Mouse (Mus musculus): ENCODE results near the gene Olfr1391. TPM values are rescaled to one million over a fixed set of nuclear protein-coding genes. Genes with fewer than 3 reads are reported as not detected.

Gene Olfr1391
- polyA plus RNA-seq, 1 experiment from 2014 or later, result not detected

DNA sequence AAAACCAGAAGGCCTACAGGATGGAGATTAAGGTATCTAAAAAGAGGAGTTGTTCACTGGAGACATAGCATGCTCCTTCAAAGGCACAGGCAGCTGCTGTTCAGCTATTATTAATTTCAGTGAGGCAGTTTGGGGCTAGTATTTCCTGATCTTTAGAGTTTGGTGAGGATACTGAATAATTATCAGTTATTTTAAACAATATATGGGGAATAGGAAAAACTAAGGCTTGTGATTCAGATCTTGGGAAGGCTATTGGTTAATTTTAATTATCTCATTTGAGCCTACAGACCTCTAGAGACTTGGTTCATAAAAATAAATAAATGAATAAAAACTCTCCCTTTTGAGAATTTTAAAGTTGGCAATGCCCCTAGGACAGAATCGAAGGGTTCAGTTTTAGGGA, 12.3 kb downstream of the Olfr1391 start, which contains the start of gene Olfr1390:
Gene Olfr1390, plus strand, starts transcription at position 301 of the 400 bp plus-strand sequence.
- Histone ChIP-seq H3K27ac (ENCODE audit: low read length) (no peak within 1 kb of the TSS), H3K9ac (ENCODE audit: low read depth, low read length) (no peak within 1 kb of the TSS), H3K4me1 (ENCODE audit: control insufficient read depth, insufficient read depth, low read length) (no peaks in the 10 kb centered on the region), H3K36me3 (ENCODE audit: control insufficient read depth, insufficient read depth, low read length) (no peaks in the 10 kb centered on the region), H3K4me3 (ENCODE audit: low read length) (no peak within 1 kb of the TSS), H3K27me3 (replicated peaks; ENCODE audit: control insufficient read depth, insufficient read depth, low read length) (no peaks in the 10 kb centered on the region), H3K9me3 (ENCODE audit: control insufficient read depth, low read length) (no peaks in the 10 kb centered on the region), H3K4me2 (ENCODE audit: low read depth, low read length) (no peak within 1 kb of the TSS)
- no peak for ATAC-seq
- WGBS, result 77% methylated on average over 1 of the region's 1 CpGs

GRCm38 (mm10) chr11:49337150-49337832, 14.7 kb downstream of the Olfr1391 start:
- H3K27me3 ChIP-seq (replicated peaks; ENCODE audit: control insufficient read depth, insufficient read depth, low read length), result no peaks in the 10 kb centered on the region
- H3K4me1 ChIP-seq (ENCODE audit: control insufficient read depth, insufficient read depth, low read length), result no peaks in the 10 kb centered on the region
- H3K4me3 ChIP-seq (ENCODE audit: low read length), result no peak overlapping the region
- no peak overlapping the region for H3K4me2 ChIP-seq (ENCODE audit: low read depth, low read length)
- WGBS, result 71% methylated on average over 4 of the region's 4 CpGs
- no peak overlapping the region for H3K9ac ChIP-seq (ENCODE audit: low read depth, low read length)
- no peaks in the 10 kb centered on the region for H3K36me3 ChIP-seq (ENCODE audit: control insufficient read depth, insufficient read depth, low read length)
- H3K27ac ChIP-seq (ENCODE audit: low read length), result no peak overlapping the region
- ATAC-seq, result no peak
- H3K9me3 ChIP-seq (ENCODE audit: control insufficient read depth, low read length), result no peaks in the 10 kb centered on the region

Other genes starting within 250 kb of the Olfr1391 start
- 3.2 and 3.6 TPM in 2 replicates for gene Ifi47, start 246.2 kb upstream of the Olfr1391 start, polyA plus RNA-seq (2015; fragmentation: Nextera tagmentation; extraction: Ambion mirVana)
- gene Olfr1396, start 207.9 kb upstream of the Olfr1391 start, polyA plus RNA-seq (2015; fragmentation: Nextera tagmentation; extraction: Ambion mirVana), result not detected in 2 replicates
- not detected in 2 replicates for gene Olfr1395, start 180.5 kb upstream of the Olfr1391 start, polyA plus RNA-seq (2015; fragmentation: Nextera tagmentation; extraction: Ambion mirVana)
- gene Olfr1394, start 168.4 kb upstream of the Olfr1391 start, polyA plus RNA-seq (2015; fragmentation: Nextera tagmentation; extraction: Ambion mirVana), result not detected in 2 replicates
- 1.6 TPM in 2 replicates for gene Btnl9, start 135.6 kb upstream of the Olfr1391 start, polyA plus RNA-seq (2015; fragmentation: Nextera tagmentation; extraction: Ambion mirVana)
- gene Zfp62, start 119.5 kb upstream of the Olfr1391 start, polyA plus RNA-seq (2015; fragmentation: Nextera tagmentation; extraction: Ambion mirVana), result 20.7 and 23.1 TPM in 2 replicates
- 62.4 and 65.8 TPM in 2 replicates for gene Mgat1, start 78.6 kb upstream of the Olfr1391 start, polyA plus RNA-seq (2015; fragmentation: Nextera tagmentation; extraction: Ambion mirVana)
- 0.13 TPM in 1 of 2 replicates, not detected in the other for gene Olfr1393, start 44.4 kb upstream of the Olfr1391 start, polyA plus RNA-seq (2015; fragmentation: Nextera tagmentation; extraction: Ambion mirVana)
- gene Olfr1392, start 37.5 kb upstream of the Olfr1391 start, polyA plus RNA-seq (2015; fragmentation: Nextera tagmentation; extraction: Ambion mirVana), result not detected in 2 replicates
- gene Olfr10, start 18.0 kb upstream of the Olfr1391 start, polyA plus RNA-seq (2015; fragmentation: Nextera tagmentation; extraction: Ambion mirVana), result not detected in 2 replicates
- not detected in 2 replicates for gene Olfr1390, start 12.4 kb downstream of the Olfr1391 start, polyA plus RNA-seq (2015; fragmentation: Nextera tagmentation; extraction: Ambion mirVana)
- not detected in 2 replicates for gene Olfr1389, start 100.3 kb downstream of the Olfr1391 start, polyA plus RNA-seq (2015; fragmentation: Nextera tagmentation; extraction: Ambion mirVana)
- gene Olfr1388, start 113.9 kb downstream of the Olfr1391 start, polyA plus RNA-seq (2015; fragmentation: Nextera tagmentation; extraction: Ambion mirVana), result 0.05 and 0.10 TPM in 2 replicates
- not detected in 2 replicates for gene Olfr1387, start 132.6 kb downstream of the Olfr1391 start, polyA plus RNA-seq (2015; fragmentation: Nextera tagmentation; extraction: Ambion mirVana)
- not detected in 2 replicates for gene Olfr1386, start 142.3 kb downstream of the Olfr1391 start, polyA plus RNA-seq (2015; fragmentation: Nextera tagmentation; extraction: Ambion mirVana)
- gene Olfr1385, start 166.3 kb downstream of the Olfr1391 start, polyA plus RNA-seq (2015; fragmentation: Nextera tagmentation; extraction: Ambion mirVana), result not detected in 2 replicates
- gene Olfr1384, start 184.0 kb downstream of the Olfr1391 start, polyA plus RNA-seq (2015; fragmentation: Nextera tagmentation; extraction: Ambion mirVana), result not detected in 2 replicates
- gene Olfr1383, start 196.9 kb downstream of the Olfr1391 start, polyA plus RNA-seq (2015; fragmentation: Nextera tagmentation; extraction: Ambion mirVana), result not detected in 2 replicates
- gene Olfr1382, start 205.5 kb downstream of the Olfr1391 start, polyA plus RNA-seq (2015; fragmentation: Nextera tagmentation; extraction: Ambion mirVana), result not detected in 2 replicates
- not detected in 2 replicates for gene Olfr1381, start 220.7 kb downstream of the Olfr1391 start, polyA plus RNA-seq (2015; fragmentation: Nextera tagmentation; extraction: Ambion mirVana)
- not detected in 2 replicates for gene Olfr1380, start 234.1 kb downstream of the Olfr1391 start, polyA plus RNA-seq (2015; fragmentation: Nextera tagmentation; extraction: Ambion mirVana)